Mouse (Mus musculus) intestine, embryonic 16.5 days (tissue): Measurements from ENCODE around the gene Pbx1. TPM values are rescaled to one million over a fixed set of nuclear protein-coding genes. Genes with fewer than 3 reads are reported as not detected.

ENCODE experiments used
- ATAC-seq: fragments of 200-750 bp; cut with Nextera tagmentation; 2 replicates; pipeline ENCODE4 v1.8.0; 2017; ENCODE audit warnings: moderate TSS enrichment, moderate library complexity
- H3K27ac ChIP-seq: fragments of 300-500 bp; sonication (generic); 2 replicates; pipeline ENCODE4 v1.5.1; 2014; ENCODE audit warnings: mild to moderate bottlenecking, low read length
- H3K27me3 ChIP-seq: fragments of 300-500 bp; sonication (generic); replicated peaks from 2 replicates; pipeline ENCODE4 v1.6.1; 2014; ENCODE audit warnings: low read length, control low read depth, mixed read lengths; ENCODE audit not compliant: control insufficient read depth, insufficient read depth
- H3K36me3 ChIP-seq: fragments of 300-500 bp; sonication (generic); 2 replicates; pipeline ENCODE4 v1.6.1; 2014; ENCODE audit warnings: low read length, control low read depth; ENCODE audit not compliant: control insufficient read depth, insufficient read depth
- H3K4me1 ChIP-seq: fragments of 300-500 bp; sonication (generic); 2 replicates; pipeline ENCODE4 v1.6.1; 2014; ENCODE audit warnings: low read length, control low read depth, mixed read lengths; ENCODE audit not compliant: control insufficient read depth, insufficient read depth
- H3K4me2 ChIP-seq: fragments of 300-500 bp; sonication (generic); 2 replicates; pipeline ENCODE4 v1.6.1; 2014; ENCODE audit warnings: low read depth, low read length, control low read depth
- H3K4me3 ChIP-seq: fragments of 300-500 bp; sonication (generic); 2 replicates; pipeline ENCODE4 v1.5.1; 2014; ENCODE audit warnings: mild to moderate bottlenecking, low read length
- H3K9ac ChIP-seq: fragments of 300-500 bp; sonication (generic); 2 replicates; pipeline ENCODE4 v1.6.1; 2014; ENCODE audit warnings: low read depth, low read length
- H3K9me3 ChIP-seq: fragments of 300-500 bp; sonication (generic); 2 replicates; pipeline ENCODE4 v1.6.1; 2016; ENCODE audit warnings: low read length, control low read depth; ENCODE audit not compliant: control insufficient read depth
- WGBS: fragments of 180-500 bp; shearing (Covaris S2); extraction: QIAGEN DNeasy Blood & Tissue Kit; methylation state at CpG from one replicate; pipeline ENCODE4 v1.1.7; 2014; 5-methylcytosine and 5-hydroxymethylcytosine counted together
- polyA plus RNA-seq: library from polyadenylated mRNA; unstranded; fragments of >200 nt; fragmentation: Nextera tagmentation; extraction: Ambion mirVana; gene quantifications from 2 replicates; pipeline ENCODE4 v1.2.1, GENCODE M21; 2015

Pbx1 gene
- polyA plus RNA-seq, 1 experiment from 2014 or later, result 17.2 TPM

DNA sequence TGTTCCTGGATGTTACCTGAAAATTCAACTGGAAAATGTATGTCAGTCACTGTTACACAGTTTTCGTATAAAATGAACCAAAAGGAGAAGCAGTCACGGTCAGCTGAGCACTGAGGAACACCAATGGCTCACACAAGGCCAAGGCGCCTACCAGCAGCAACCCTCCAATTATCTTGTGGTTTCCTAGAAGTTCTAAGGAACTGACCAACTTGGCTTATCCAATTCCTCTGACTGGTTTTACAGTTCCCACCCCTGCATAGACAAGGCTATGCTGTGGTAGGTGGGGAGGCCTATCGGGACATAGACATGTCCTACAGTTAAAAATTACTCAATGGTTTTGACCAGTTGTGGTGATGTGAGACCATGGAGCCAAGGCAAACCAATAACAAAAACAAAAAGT is 160.9 kb downstream of the Pbx1 start:
- H3K36me3 ChIP-seq, result no peaks in the 10 kb centered on the region
- no peak overlapping the region for H3K9ac ChIP-seq
- WGBS, result 94% methylated on average over 4 of the region's 4 CpGs
- H3K9me3 ChIP-seq, result no peaks in the 10 kb centered on the region
- H3K4me2 ChIP-seq, result no peak overlapping the region
- no peaks in the 10 kb centered on the region for H3K27me3 ChIP-seq
- H3K4me1 ChIP-seq, result no peaks in the 10 kb centered on the region
- no peak overlapping the region for H3K4me3 ChIP-seq
- H3K27ac ChIP-seq, result no peak overlapping the region
- no peak for ATAC-seq

DNA sequence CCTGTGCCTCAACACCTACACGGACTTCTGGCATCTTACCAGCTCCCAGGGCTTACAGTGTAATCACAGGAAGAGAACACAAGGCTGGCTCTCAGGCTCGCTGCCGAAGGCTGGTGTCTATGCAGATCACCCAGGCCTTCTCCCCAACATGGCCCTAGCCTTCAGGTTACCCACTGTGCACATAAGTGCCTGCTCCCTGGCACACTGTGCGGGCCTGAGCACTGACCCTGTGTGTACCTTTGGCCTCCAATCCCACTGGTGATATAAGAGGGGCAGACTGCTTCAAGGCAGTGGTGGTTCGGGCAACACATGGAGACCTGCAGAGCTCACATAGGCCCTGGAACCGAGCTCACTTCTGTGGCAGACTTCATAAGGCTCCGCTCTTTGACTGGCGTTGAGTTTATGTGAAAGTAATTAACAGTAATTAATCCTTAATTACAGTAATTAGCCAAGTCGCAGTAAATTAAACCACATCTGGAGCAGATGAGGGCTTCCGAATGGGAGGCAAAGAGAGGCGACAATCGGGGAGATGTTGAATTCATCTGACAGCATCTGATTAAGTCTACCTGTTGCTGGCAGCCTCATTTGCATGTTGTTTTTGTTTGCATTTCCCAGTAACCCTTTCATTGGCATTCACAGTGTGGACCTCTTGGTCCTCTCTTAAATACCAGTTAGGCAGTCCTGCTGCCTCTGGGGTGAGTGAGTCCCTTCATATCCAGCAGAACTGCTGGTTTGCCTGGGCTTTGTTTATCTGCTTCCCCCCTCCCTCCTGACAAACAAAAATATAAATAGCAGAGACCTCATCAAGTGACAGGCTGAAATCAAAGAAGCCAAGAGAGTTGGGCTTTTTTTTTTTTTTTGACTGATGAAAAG is 163.1 kb downstream of the Pbx1 start:
- no peak overlapping the region for H3K9ac ChIP-seq

DNA sequence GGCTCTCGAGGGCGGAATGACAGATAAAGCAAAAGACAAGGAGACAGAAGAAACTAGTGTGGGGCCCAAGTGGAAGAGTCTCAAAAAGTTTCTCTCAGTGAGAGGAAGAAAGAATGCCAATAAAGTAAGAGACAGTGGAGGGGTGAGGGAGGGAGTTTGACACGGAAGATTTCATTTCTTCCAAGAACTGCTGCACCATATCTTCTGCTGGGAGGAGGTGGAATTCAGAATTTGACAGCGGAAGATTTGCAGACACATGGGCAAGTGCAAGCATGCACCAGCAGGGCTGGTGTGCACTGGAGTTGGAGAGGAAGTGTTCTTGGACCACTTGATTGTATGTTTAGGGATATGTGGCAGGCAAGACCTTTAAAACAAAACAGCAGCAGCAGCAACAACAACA is 163.8 kb downstream of the Pbx1 start:
- Histone ChIP-seq H3K4me3 (no peak overlapping the region), H3K27me3 (no peaks in the 10 kb centered on the region), H3K27ac (no peak overlapping the region), H3K36me3 (no peaks in the 10 kb centered on the region), H3K4me2 (no peak overlapping the region), H3K9me3 (no peaks in the 10 kb centered on the region), H3K9ac (no peak overlapping the region), H3K4me1 (no peaks in the 10 kb centered on the region)
- 77% methylated on average over 4 of the region's 4 CpGs for WGBS
- ATAC-seq, result no peak

More for the DNA sequence above, 163.1 kb downstream of the Pbx1 start:
- Histone ChIP-seq H3K4me2 (no peak overlapping the region), H3K4me1 (no peaks in the 10 kb centered on the region), H3K27ac (no peak overlapping the region), H3K27me3 (no peaks in the 10 kb centered on the region), H3K9me3 (no peaks in the 10 kb centered on the region), H3K4me3 (no peak overlapping the region), H3K36me3 (no peaks in the 10 kb centered on the region)
- no peak for ATAC-seq
- 70% methylated on average over 12 of the region's 12 CpGs for WGBS

DNA sequence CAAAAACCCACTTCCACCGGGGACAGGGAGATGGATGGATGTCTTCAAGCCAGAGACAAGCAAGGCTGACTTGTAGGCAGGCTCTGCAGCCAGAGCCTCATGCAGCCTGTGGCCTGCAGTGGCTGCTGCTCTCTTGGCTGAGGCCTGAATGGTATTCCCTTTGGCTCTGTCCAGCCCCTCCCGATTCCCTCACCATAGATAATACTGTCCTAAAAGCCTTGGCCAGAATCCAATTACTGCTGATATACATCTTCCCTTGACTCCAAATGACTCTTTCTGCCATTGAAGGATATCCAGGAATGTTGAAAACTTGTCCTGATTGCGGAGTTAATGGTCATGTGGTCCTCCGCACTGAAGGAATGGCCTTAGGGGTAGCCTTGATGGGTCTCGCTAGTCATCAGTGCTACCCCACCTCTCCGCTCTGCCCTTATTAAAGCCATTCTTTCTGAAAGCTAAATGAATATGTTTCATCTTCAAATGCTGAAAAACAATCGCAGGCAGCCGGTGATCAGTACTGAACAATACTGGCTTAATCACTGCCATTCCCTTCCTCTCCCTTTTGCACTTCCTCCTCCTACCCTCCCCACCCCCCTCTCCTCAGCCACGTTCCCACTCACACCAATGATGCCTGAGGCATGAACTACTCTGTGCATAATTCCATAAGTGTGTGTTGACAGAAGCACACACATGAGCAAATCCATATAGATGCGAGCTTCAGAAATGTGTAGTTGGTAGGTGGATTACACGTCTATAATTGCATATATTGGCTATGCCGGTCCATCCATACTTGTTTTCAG is 166.3 kb downstream of the Pbx1 start:
- Histone ChIP-seq H3K27me3 (no peaks in the 10 kb centered on the region), H3K4me3 (no peak overlapping the region), H3K27ac (no peak overlapping the region), H3K9ac (no peak overlapping the region), H3K4me2 (no peak overlapping the region), H3K36me3 (no peaks in the 10 kb centered on the region), H3K9me3 (no peaks in the 10 kb centered on the region), H3K4me1 (no peaks in the 10 kb centered on the region)
- whole genome bisulfite sequencing, result 68% methylated on average over 12 of the region's 12 CpGs
- 0 out of 2 replicates have a peak, but pooled peaks have one; percentile 44 for ATAC-seq

DNA sequence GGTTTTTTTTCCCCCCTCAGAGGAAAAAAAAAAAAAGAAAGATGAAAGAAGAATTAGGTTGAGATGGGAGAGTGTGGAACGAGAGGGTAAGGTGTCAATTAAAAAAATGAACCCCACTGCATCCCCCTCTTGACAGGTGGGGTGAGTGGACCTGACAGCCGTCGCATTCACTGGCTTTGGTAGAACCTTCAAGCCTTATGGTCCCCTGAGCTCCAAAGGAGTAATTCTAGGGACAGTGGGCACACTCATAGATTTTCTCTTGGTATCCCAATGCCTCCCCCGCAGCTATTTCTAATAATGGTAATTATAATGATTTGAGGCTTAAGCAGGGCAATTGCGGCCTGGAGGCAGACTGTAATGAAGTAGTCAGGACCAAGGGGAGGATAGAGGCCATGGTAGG is 167.0 kb downstream of the Pbx1 start:
- Histone ChIP-seq H3K27me3 (no peaks in the 10 kb centered on the region), H3K4me2 (no peak overlapping the region), H3K9ac (no peak overlapping the region), H3K36me3 (no peaks in the 10 kb centered on the region), H3K4me3 (no peak overlapping the region), H3K4me1 (no peaks in the 10 kb centered on the region), H3K9me3 (no peaks in the 10 kb centered on the region), H3K27ac (no peak overlapping the region)
- ATAC-seq, result no peak
- WGBS, result 83% methylated on average over 5 of the region's 5 CpGs

DNA sequence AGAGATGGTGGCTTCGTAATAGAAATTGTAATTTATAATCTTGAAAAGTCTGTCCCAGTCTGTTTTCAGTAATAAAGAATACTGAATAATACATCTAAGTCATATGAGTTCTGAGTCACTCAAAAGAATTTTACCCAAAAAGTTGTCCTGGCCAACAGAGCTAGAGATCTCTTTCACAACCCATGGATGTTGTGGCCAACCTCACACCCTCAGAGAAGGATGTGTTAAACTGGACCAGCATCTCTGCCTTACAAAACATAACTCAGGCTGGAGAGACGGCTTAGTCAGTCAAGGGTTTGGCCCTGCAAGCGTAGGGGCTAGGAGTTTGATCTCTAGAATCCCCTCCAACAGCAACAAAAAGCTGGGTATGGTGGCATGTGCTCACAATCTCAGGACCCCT is 171.7 kb downstream of the Pbx1 start:
- H3K4me1 ChIP-seq, result no peaks in the 10 kb centered on the region
- no peaks in the 10 kb centered on the region for H3K27me3 ChIP-seq
- H3K4me3 ChIP-seq, result no peak overlapping the region
- H3K9ac ChIP-seq, result no peak overlapping the region
- H3K36me3 ChIP-seq, result no peaks in the 10 kb centered on the region
- no peak overlapping the region for H3K4me2 ChIP-seq
- 84% methylated on average over 3 of the region's 3 CpGs for WGBS
- no peak overlapping the region for H3K27ac ChIP-seq
- H3K9me3 ChIP-seq, result no peaks in the 10 kb centered on the region
- ATAC-seq, result no peak

DNA sequence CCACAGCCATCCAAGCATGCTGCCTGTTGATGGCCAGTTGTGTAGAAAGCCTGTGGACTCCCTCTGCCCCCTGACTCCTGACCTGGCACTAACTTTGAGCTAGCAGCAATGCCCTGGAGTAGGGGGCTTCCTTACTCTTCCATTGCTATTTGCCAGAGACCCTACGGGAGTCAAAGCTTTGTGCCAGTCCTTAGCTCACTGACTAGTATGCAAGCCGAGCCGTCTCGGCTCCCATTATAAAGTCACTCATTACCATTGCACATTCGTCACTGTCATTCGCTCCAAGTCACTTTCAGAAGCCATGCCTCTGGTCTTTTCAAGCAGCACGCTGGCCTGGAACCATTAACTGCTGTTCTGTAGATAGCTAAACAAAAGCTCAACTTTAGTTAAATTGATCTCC is 173.2 kb downstream of the Pbx1 start:
- H3K27me3 ChIP-seq, result no peaks in the 10 kb centered on the region
- H3K4me3 ChIP-seq, result no peak overlapping the region
- no peak overlapping the region for H3K9ac ChIP-seq
- WGBS, result 60% methylated on average over 7 of the region's 7 CpGs
- no peaks in the 10 kb centered on the region for H3K36me3 ChIP-seq
- H3K27ac ChIP-seq, result no peak overlapping the region
- H3K4me2 ChIP-seq, result no peak overlapping the region
- H3K9me3 ChIP-seq, result no peaks in the 10 kb centered on the region
- no peaks in the 10 kb centered on the region for H3K4me1 ChIP-seq
- no peak for ATAC-seq

DNA sequence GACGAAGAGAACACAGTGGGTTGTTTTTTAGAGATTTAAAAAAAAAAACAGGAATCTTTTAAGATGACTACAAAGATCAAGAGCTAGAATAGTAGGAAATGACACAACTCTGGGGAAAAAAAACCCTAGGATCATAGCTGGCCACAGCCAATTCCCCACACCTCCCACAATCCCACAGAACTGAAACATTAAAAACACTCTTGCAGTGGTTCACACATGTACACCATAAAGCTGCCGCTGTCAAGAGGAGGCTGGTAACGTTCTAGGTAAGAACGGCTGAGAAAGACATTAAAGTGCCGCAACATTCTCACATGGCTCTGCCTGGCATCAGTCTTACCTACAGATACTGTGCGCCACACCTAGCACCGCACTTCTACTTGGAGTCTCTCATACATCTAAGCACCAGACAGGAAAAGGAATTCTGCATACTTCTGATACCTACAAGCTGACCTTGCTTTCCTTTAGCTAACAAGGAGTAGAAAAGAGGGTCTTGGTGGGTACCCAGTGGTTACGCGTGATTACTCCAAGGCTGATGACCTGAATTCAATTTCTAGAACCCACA is 176.6 kb downstream of the Pbx1 start:
- Histone ChIP-seq H3K4me3 (no peak overlapping the region), H3K4me1 (no peaks in the 10 kb centered on the region), H3K4me2 (no peak overlapping the region), H3K27ac (no peak overlapping the region), H3K36me3 (no peaks in the 10 kb centered on the region), H3K27me3 (no peaks in the 10 kb centered on the region), H3K9ac (no peak overlapping the region), H3K9me3 (no peaks in the 10 kb centered on the region)
- no peak for ATAC-seq
- whole genome bisulfite sequencing, result 98% methylated on average over 9 of the region's 9 CpGs

DNA sequence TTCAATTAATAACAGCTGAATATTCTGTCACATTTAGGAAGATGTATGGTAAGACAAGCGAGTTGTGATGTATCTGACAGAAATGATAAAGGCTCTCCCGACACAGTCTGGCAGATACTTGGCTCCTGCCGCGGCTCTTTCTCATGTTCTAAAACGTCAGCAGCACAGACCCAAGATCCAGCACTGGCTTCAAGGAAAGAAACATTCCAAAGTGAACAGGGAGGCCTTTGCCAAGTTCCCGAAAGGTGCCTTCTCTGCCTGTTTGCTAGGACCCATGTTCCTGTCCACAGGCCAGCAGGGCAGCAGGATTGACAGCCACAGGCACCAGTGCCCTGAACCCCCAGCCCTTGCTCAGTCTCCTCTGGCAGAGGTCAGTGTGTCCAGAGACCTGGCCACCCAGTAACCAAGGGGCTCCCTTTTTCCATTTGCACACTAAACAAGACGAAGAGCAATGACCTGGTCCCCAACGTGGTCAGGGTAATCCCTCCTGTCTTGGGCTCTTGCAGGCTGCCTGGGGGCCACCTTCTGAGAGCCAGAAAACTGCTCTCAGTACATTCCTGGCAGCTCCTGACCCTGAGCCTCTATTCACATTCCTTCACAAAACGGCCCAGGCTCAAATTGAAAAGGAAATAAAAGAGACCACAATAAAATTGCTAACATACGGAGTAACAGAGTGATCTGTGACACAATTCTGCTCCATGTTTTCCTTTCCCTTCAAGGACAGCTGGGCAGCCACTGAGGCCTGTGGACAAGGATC is 184.9 kb downstream of the Pbx1 start:
- Histone ChIP-seq H3K27ac (no peak overlapping the region), H3K4me1 (peaks cover 19% of the 10 kb centered on the region), H3K4me2 (no peak overlapping the region), H3K9ac (0 out of 2 replicates have a peak overlapping the region, but pooled peaks have one; percentile 8), H3K36me3 (no peaks in the 10 kb centered on the region), H3K9me3 (no peaks in the 10 kb centered on the region), H3K4me3 (no peak overlapping the region), H3K27me3 (no peaks in the 10 kb centered on the region)
- ATAC-seq, result no peak
- 56% methylated on average over 10 of the region's 10 CpGs for whole genome bisulfite sequencing
